Mouse (Mus musculus): ENCODE measurements around the gene Plxnb1. TPM values are rescaled to one million over a fixed set of nuclear protein-coding genes. Genes with fewer than 3 reads are reported as not detected.
"Not testable (repeated sequence)": the region's sequence is repeated elsewhere in the genome, so short reads cannot be mapped to it uniquely, and the experiment has no call there.

Plxnb1 gene
- total RNA-seq, 2 experiments from 2014 or later: not detected

- ATAC-seq (replicated peaks; ENCODE audit: poor library complexity): no peak
Observed at GRCm38 (mm10) chr9:109127076-109127475, 31.9 kb downstream of the Plxnb1 start.

- peak; percentile 57; the same call in 1 of the 2 replicates for ATAC-seq (replicated peaks; ENCODE audit: poor library complexity)
Observed at GRCm38 (mm10) chr9:109128211-109128610, 33.0 kb downstream of the Plxnb1 start.

GRCm38 (mm10) chr9:109130076-109130475 is 34.9 kb downstream of the Plxnb1 start:
- no peak for ATAC-seq (replicated peaks; ENCODE audit: poor library complexity)

GRCm38 (mm10) chr9:109140414-109140813 is 45.2 kb downstream of the Plxnb1 start:
- not testable (repeated sequence) for ATAC-seq (replicated peaks; ENCODE audit: poor library complexity)

GRCm38 (mm10) chr9:109161941-109162340 is 66.8 kb downstream of the Plxnb1 start, which contains the start of gene Fbxw21:
Gene Fbxw21 (minus strand): TSS chr9:109162041.
- ATAC-seq (replicated peaks; ENCODE audit: poor library complexity): no peak

GRCm38 (mm10) chr9:109167316-109167715 is 72.1 kb downstream of the Plxnb1 start:
- ATAC-seq (replicated peaks; ENCODE audit: poor library complexity): no peak

Other genes with a start within 250 kb of the Plxnb1 start
- gene Slc26a6, start 242.1 kb upstream of the Plxnb1 start, total RNA-seq (2015): 7.2 and 11.7 TPM in 2 replicates
- gene Slc26a6, start 242.1 kb upstream of the Plxnb1 start, total RNA-seq (2017): 3.0 and 4.7 TPM in 2 replicates
- gene Tmem89, start 180.8 kb upstream of the Plxnb1 start, total RNA-seq (2015): 0.35 TPM in 1 of 2 replicates, not detected in the other
- 0.08 TPM in 1 of 2 replicates, not detected in the other for gene Tmem89, start 180.8 kb upstream of the Plxnb1 start, total RNA-seq (2017)
- gene Uqcrc1, start 158.8 kb upstream of the Plxnb1 start, total RNA-seq (2015): 144 and 157 TPM in 2 replicates
- gene Uqcrc1, start 158.8 kb upstream of the Plxnb1 start, total RNA-seq (2017): 256 and 338 TPM in 2 replicates
- gene Col7a1, start 141.8 kb upstream of the Plxnb1 start, total RNA-seq (2015): 0.02 and 0.12 TPM in 2 replicates
- 0.12 and 1.3 TPM in 2 replicates for gene Col7a1, start 141.8 kb upstream of the Plxnb1 start, total RNA-seq (2017)
- gene Ucn2, start 109.4 kb upstream of the Plxnb1 start, total RNA-seq (2015): not detected in 2 replicates
- not detected in 2 replicates for gene Ucn2, start 109.4 kb upstream of the Plxnb1 start, total RNA-seq (2017)
- 3.9 and 5.9 TPM in 2 replicates for gene Pfkfb4, start 103.6 kb upstream of the Plxnb1 start, total RNA-seq (2015)
- 12.8 and 13.5 TPM in 2 replicates for gene Pfkfb4, start 103.6 kb upstream of the Plxnb1 start, total RNA-seq (2017)
- 19.7 and 20.5 TPM in 2 replicates for gene Shisa5, start 56.8 kb upstream of the Plxnb1 start, total RNA-seq (2015)
- gene Shisa5, start 56.8 kb upstream of the Plxnb1 start, total RNA-seq (2017): 74.8 and 94.4 TPM in 2 replicates
- gene Trex1, start 35.7 kb upstream of the Plxnb1 start, total RNA-seq (2015): 22.4 and 24.1 TPM in 2 replicates
- 12.3 and 15.6 TPM in 2 replicates for gene Trex1, start 35.7 kb upstream of the Plxnb1 start, total RNA-seq (2017)
- 13.3 and 17.6 TPM in 2 replicates for gene Atrip, start 21.3 kb upstream of the Plxnb1 start, total RNA-seq (2015)
- 15.3 and 20.1 TPM in 2 replicates for gene Atrip, start 21.3 kb upstream of the Plxnb1 start, total RNA-seq (2017)
- 5.8 and 8.6 TPM in 2 replicates for gene Ccdc51, start 12.9 kb upstream of the Plxnb1 start, total RNA-seq (2015)
- 14.6 and 15.2 TPM in 2 replicates for gene Ccdc51, start 12.9 kb upstream of the Plxnb1 start, total RNA-seq (2017)
- gene Tma7, start 12.8 kb upstream of the Plxnb1 start, total RNA-seq (2015): 411 and 433 TPM in 2 replicates
- 121 and 130 TPM in 2 replicates for gene Tma7, start 12.8 kb upstream of the Plxnb1 start, total RNA-seq (2017)
- not detected in 2 replicates for gene Fbxw21, start 66.7 kb downstream of the Plxnb1 start, total RNA-seq (2015)
- gene Fbxw21, start 66.7 kb downstream of the Plxnb1 start, total RNA-seq (2017): not detected in 2 replicates
- not detected in 2 replicates for gene Fbxw13, start 100.6 kb downstream of the Plxnb1 start, total RNA-seq (2015)
- not detected in 2 replicates for gene Fbxw13, start 100.6 kb downstream of the Plxnb1 start, total RNA-seq (2017)
- not detected in 2 replicates for gene Fbxw20, start 139.4 kb downstream of the Plxnb1 start, total RNA-seq (2015)
- not detected in 2 replicates for gene Fbxw20, start 139.4 kb downstream of the Plxnb1 start, total RNA-seq (2017)
- not detected in 2 replicates for gene Fbxw14, start 192.3 kb downstream of the Plxnb1 start, total RNA-seq (2015)
- gene Fbxw14, start 192.3 kb downstream of the Plxnb1 start, total RNA-seq (2017): not detected in 2 replicates
- not detected in 2 replicates for gene Fbxw28, start 244.3 kb downstream of the Plxnb1 start, total RNA-seq (2015)
- gene Fbxw28, start 244.3 kb downstream of the Plxnb1 start, total RNA-seq (2017): not detected in 2 replicates